Mouse (Mus musculus) neural tube, embryonic 15.5 days (tissue): ENCODE data around the gene Dcx. TPM values are rescaled to one million over a fixed set of nuclear protein-coding genes. Genes with fewer than 3 reads are reported as not detected.

Experiments
- ATAC-seq: fragments of 200-750 bp; cut with Nextera tagmentation; 2 replicates; pipeline ENCODE4 v1.8.0; 2017; ENCODE audit warnings: mild to moderate bottlenecking, moderate TSS enrichment, moderate library complexity; ENCODE audit not compliant: low FRiP score
- H3K27ac ChIP-seq: fragments of 300-500 bp; sonication (generic); replicated peaks from 2 replicates; pipeline ENCODE4 v1.5.1; 2015; ENCODE audit warnings: mild to moderate bottlenecking, inconsistent platforms
- H3K27me3 ChIP-seq: fragments of 300-500 bp; sonication (generic); replicated peaks from 2 replicates; pipeline ENCODE4 v1.6.1; 2015; ENCODE audit warnings: inconsistent platforms
- H3K36me3 ChIP-seq: fragments of 300-500 bp; sonication (generic); 2 replicates; pipeline ENCODE4 v1.6.1; 2015; ENCODE audit warnings: inconsistent platforms
- H3K4me1 ChIP-seq: fragments of 300-500 bp; sonication (generic); 2 replicates; pipeline ENCODE4 v1.6.1; 2015; ENCODE audit warnings: inconsistent platforms
- H3K4me2 ChIP-seq: fragments of 300-500 bp; sonication (generic); 2 replicates; pipeline ENCODE4 v1.6.1; 2015; ENCODE audit warnings: inconsistent platforms, mild to moderate bottlenecking, moderate library complexity
- H3K4me3 ChIP-seq: fragments of 300-500 bp; sonication (generic); replicated peaks from 2 replicates; pipeline ENCODE4 v1.5.1; 2015; ENCODE audit warnings: mild to moderate bottlenecking, inconsistent platforms
- H3K9ac ChIP-seq: fragments of 300-500 bp; sonication (generic); replicated peaks from 2 replicates; pipeline ENCODE4 v1.6.1; 2015; ENCODE audit warnings: mild to moderate bottlenecking, inconsistent platforms
- H3K9me3 ChIP-seq: fragments of 300-500 bp; sonication (generic); replicated peaks from 2 replicates; pipeline ENCODE4 v1.6.1; 2016; ENCODE audit warnings: inconsistent platforms
- WGBS: fragments of 180-500 bp; shearing (Covaris S2); methylation state at CpG from one replicate; pipeline ENCODE4 v1.1.7; 2015; ENCODE audit warnings: mixed read lengths; 5-methylcytosine and 5-hydroxymethylcytosine counted together
- polyA plus RNA-seq: library from polyadenylated mRNA; unstranded; fragments of >200 nt; fragmentation: Nextera tagmentation; extraction: Ambion mirVana; gene quantifications from 2 replicates; pipeline ENCODE4 v1.2.1, GENCODE M21; 2015

Gene Dcx
- polyA plus RNA-seq, 1 experiment from 2014 or later: 254 TPM

- Histone ChIP-seq H3K4me3 (no peak overlapping the region), H3K27ac (no peak overlapping the region; the same call in 1 of the 2 replicates), H3K36me3 (no peaks in the 10 kb centered on the region), H3K27me3 (0 out of 2 replicates have a peak, but pooled peaks cover 4% of the 10 kb centered on the region), H3K9ac (no peak overlapping the region), H3K4me1 (no peaks in the 10 kb centered on the region), H3K4me2 (no peak overlapping the region), H3K9me3 (no peaks in the 10 kb centered on the region)
- no peak for ATAC-seq
- WGBS: 66% methylated on average over 5 of the region's 5 CpGs
These were observed 36.2 kb downstream of the Dcx start for GRCm38 (mm10) chrX:143896936-143897335.

- 45% methylated on average over 3 of the region's 3 CpGs for WGBS
These were observed 39.9 kb downstream of the Dcx start for GRCm38 (mm10) chrX:143893180-143893579.

GRCm38 (mm10) chrX:143885765-143886164 lies 47.3 kb downstream of the Dcx start:
- no peak overlapping the region for H3K9ac ChIP-seq
- no peak for ATAC-seq
- H3K9me3 ChIP-seq: no peaks in the 10 kb centered on the region
- H3K4me3 ChIP-seq: no peak overlapping the region
- no peaks in the 10 kb centered on the region for H3K27me3 ChIP-seq
- H3K4me2 ChIP-seq: no peak overlapping the region
- no peak overlapping the region for H3K27ac ChIP-seq
- no peaks in the 10 kb centered on the region for H3K36me3 ChIP-seq
- WGBS: 54% methylated on average over 4 of the region's 4 CpGs
- H3K4me1 ChIP-seq: no peaks in the 10 kb centered on the region; the same call in 1 of the 2 replicates

More at GRCm38 (mm10) chrX:143893180-143893579, 39.9 kb downstream of the Dcx start:
- Histone ChIP-seq H3K4me2 (no peak overlapping the region), H3K27me3 (0 out of 2 replicates have a peak, but pooled peaks cover 4% of the 10 kb centered on the region), H3K4me3 (no peak overlapping the region), H3K27ac (no peak overlapping the region), H3K9ac (no peak overlapping the region), H3K4me1 (no peaks in the 10 kb centered on the region), H3K9me3 (no peaks in the 10 kb centered on the region), H3K36me3 (no peaks in the 10 kb centered on the region)
- no peak for ATAC-seq

GRCm38 (mm10) chrX:143884953-143885352 lies 48.2 kb downstream of the Dcx start:
- Histone ChIP-seq H3K4me1 (no peaks in the 10 kb centered on the region; the same call in 1 of the 2 replicates), H3K27me3 (no peaks in the 10 kb centered on the region), H3K9ac (no peak overlapping the region), H3K27ac (no peak overlapping the region), H3K36me3 (no peaks in the 10 kb centered on the region), H3K4me2 (no peak overlapping the region), H3K4me3 (no peak overlapping the region), H3K9me3 (no peaks in the 10 kb centered on the region)
- no peak for ATAC-seq
- 24% methylated on average over 3 of the region's 3 CpGs for WGBS

- ATAC-seq: no peak
- WGBS: 52% methylated on average over 6 of the region's 6 CpGs
These were observed 48.8 kb downstream of the Dcx start for GRCm38 (mm10) chrX:143884299-143884698.

GRCm38 (mm10) chrX:143881806-143882468 lies 51.2 kb downstream of the Dcx start:
- Histone ChIP-seq H3K4me1 (no peaks in the 10 kb centered on the region; the same call in 1 of the 2 replicates), H3K36me3 (no peaks in the 10 kb centered on the region; the same call in 1 of the 2 replicates), H3K4me2 (no peak overlapping the region), H3K27me3 (no peaks in the 10 kb centered on the region), H3K27ac (no peak overlapping the region), H3K9ac (no peak overlapping the region), H3K4me3 (no peak overlapping the region), H3K9me3 (no peaks in the 10 kb centered on the region)
- 55% methylated on average over 4 of the region's 4 CpGs for WGBS
- no peak for ATAC-seq

More at GRCm38 (mm10) chrX:143884299-143884698, 48.8 kb downstream of the Dcx start:
- Histone ChIP-seq H3K27me3 (no peaks in the 10 kb centered on the region), H3K9me3 (no peaks in the 10 kb centered on the region), H3K27ac (no peak overlapping the region), H3K4me2 (no peak overlapping the region), H3K36me3 (no peaks in the 10 kb centered on the region), H3K9ac (no peak overlapping the region), H3K4me1 (no peaks in the 10 kb centered on the region; the same call in 1 of the 2 replicates), H3K4me3 (no peak overlapping the region)

- H3K4me1 ChIP-seq: no peaks in the 10 kb centered on the region
- H3K9ac ChIP-seq: no peak overlapping the region
- no peaks in the 10 kb centered on the region for H3K27me3 ChIP-seq
- H3K4me2 ChIP-seq: no peak overlapping the region
- no peak overlapping the region for H3K27ac ChIP-seq
- WGBS: 92% methylated on average over 3 of the region's 3 CpGs
- no peaks in the 10 kb centered on the region for H3K9me3 ChIP-seq
- ATAC-seq: no peak
- H3K4me3 ChIP-seq: no peak overlapping the region
- no peaks in the 10 kb centered on the region; the same call in 1 of the 2 replicates for H3K36me3 ChIP-seq
These were observed 53.5 kb downstream of the Dcx start for GRCm38 (mm10) chrX:143879631-143880030.

GRCm38 (mm10) chrX:143867129-143867664 lies 65.9 kb downstream of the Dcx start:
- no peak overlapping the region for H3K27ac ChIP-seq
- H3K9ac ChIP-seq: no peak overlapping the region
- H3K4me1 ChIP-seq: no peaks in the 10 kb centered on the region
- peaks cover 3% of the 10 kb centered on the region; the same call in 1 of the 2 replicates for H3K27me3 ChIP-seq
- H3K4me2 ChIP-seq: no peak overlapping the region
- H3K4me3 ChIP-seq: no peak overlapping the region
- ATAC-seq: no peak
- H3K36me3 ChIP-seq: no peaks in the 10 kb centered on the region
- no peaks in the 10 kb centered on the region for H3K9me3 ChIP-seq
- 82% methylated on average over 5 of the region's 5 CpGs for WGBS

- H3K27me3 ChIP-seq: 0 out of 2 replicates have a peak, but pooled peaks cover 2% of the 10 kb centered on the region
- WGBS: 53% methylated on average over 3 of the region's 3 CpGs
These were observed 81.8 kb downstream of the Dcx start for GRCm38 (mm10) chrX:143851351-143851750.

GRCm38 (mm10) chrX:143849969-143850368 lies 83.1 kb downstream of the Dcx start:
- no peak overlapping the region for H3K9ac ChIP-seq
- WGBS: 84% methylated on average over 3 of the region's 3 CpGs
- ATAC-seq: no peak
- H3K36me3 ChIP-seq: no peaks in the 10 kb centered on the region
- no peaks in the 10 kb centered on the region for H3K9me3 ChIP-seq
- H3K4me1 ChIP-seq: no peaks in the 10 kb centered on the region
- H3K27me3 ChIP-seq: 0 out of 2 replicates have a peak, but pooled peaks cover 2% of the 10 kb centered on the region
- no peak overlapping the region for H3K4me2 ChIP-seq
- H3K4me3 ChIP-seq: no peak overlapping the region
- H3K27ac ChIP-seq: no peak overlapping the region

More at GRCm38 (mm10) chrX:143851351-143851750, 81.8 kb downstream of the Dcx start:
- ATAC-seq: no peak
- H3K27ac ChIP-seq: no peak overlapping the region
- H3K4me2 ChIP-seq: no peak overlapping the region
- H3K36me3 ChIP-seq: no peaks in the 10 kb centered on the region
- H3K4me3 ChIP-seq: no peak overlapping the region
- H3K9ac ChIP-seq: no peak overlapping the region
- H3K4me1 ChIP-seq: no peaks in the 10 kb centered on the region
- no peaks in the 10 kb centered on the region for H3K9me3 ChIP-seq

GRCm38 (mm10) chrX:143846637-143847036 lies 86.5 kb downstream of the Dcx start:
- H3K9ac ChIP-seq: no peak overlapping the region
- no peak for ATAC-seq
- H3K9me3 ChIP-seq: no peaks in the 10 kb centered on the region
- H3K27me3 ChIP-seq: 0 out of 2 replicates have a peak, but pooled peaks cover 2% of the 10 kb centered on the region
- no peak overlapping the region for H3K27ac ChIP-seq
- 76% methylated on average over 3 of the region's 3 CpGs for WGBS
- H3K4me1 ChIP-seq: no peaks in the 10 kb centered on the region
- no peak overlapping the region for H3K4me2 ChIP-seq
- no peaks in the 10 kb centered on the region for H3K36me3 ChIP-seq
- no peak overlapping the region for H3K4me3 ChIP-seq

- Histone ChIP-seq H3K4me1 (no peaks in the 10 kb centered on the region), H3K36me3 (no peaks in the 10 kb centered on the region), H3K4me3 (no peak within 1 kb of the TSS; the same call in 1 of the 2 replicates), H3K27ac (no peak within 1 kb of the TSS), H3K9me3 (no peaks in the 10 kb centered on the region), H3K4me2 (no peak within 1 kb of the TSS), H3K27me3 (no peaks in the 10 kb centered on the region), H3K9ac (no peak within 1 kb of the TSS)
- ATAC-seq: no peak
- WGBS: 52% methylated on average over 4 of the region's 4 CpGs
These were observed 105.9 kb downstream of the Dcx start, which contains the start of gene Capn6 for GRCm38 (mm10) chrX:143827212-143827611. TSS of gene Capn6 (minus strand) at chrX:143827414.
